Mouse (Mus musculus) CD8-positive naive resting alpha-beta T cell, adult 57 days (primary cell): Measurements from ENCODE around the gene Duxf3. TPM values are rescaled to one million over a fixed set of nuclear protein-coding genes. Genes with fewer than 3 reads are reported as not detected.

Experiments
- total RNA-seq: library from RNA; stranded (reverse); gene quantifications from one replicate; pipeline ENCODE4 v1.2.4, GENCODE M21; 2023

The Duxf3 gene
- total RNA-seq = not detected

DNA sequence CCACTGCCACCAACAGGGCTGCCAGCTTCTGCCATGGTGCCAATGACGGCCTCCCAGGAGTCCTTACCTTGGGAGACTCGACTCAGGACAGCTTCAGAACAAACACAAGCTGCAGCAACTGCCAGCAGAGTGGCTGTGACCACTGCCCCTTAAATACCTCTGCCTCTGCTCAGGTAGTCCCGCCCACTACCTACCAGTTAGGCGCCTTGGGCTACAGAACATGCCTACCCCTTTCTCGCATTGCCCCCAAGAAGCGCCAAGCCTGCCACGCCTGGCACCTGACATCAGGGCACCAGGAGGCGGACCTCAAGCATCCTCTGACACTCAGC, at the start of gene Duxf3:
Duxf3 (minus strand) TSS at position 35 of the 329 bp plus-strand sequence.

DNA sequence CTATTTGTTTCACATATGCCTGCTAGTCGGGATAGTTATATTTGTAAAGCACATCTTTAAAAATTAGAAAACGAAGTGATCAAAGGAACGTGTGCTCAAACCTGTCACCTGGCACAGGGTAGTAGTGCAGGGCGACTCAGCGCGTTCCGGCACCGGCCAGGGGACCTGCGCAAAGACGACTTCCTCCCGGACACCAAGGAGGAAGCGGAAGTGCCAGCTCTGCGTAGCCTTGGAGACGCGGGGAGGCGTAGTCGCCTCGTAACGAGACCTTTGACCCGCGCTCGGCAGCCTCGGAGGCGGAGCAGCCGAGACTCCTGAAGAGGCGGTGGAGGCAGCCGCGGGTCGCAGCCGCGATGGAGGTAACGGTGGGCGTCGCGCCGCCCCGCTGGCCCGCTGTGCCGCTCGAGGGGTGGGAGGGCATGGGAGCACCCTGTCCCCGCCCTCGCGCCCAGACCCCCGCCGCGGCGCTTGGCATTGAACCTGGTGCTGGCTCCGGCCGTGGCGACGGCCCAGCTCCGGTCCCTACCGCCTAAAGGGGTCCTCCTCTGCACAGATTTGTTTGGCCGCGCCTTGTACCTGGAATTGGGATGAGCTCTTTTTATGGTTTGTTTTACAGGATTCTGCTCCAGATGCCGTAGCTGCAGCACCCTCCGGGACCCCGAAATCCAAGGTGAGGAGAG, 22.9 kb upstream of the Duxf3 start, which contains the start of gene Gcc2:
Gcc2 (plus strand) TSS at position 285 of the 680 bp plus-strand sequence.

DNA sequence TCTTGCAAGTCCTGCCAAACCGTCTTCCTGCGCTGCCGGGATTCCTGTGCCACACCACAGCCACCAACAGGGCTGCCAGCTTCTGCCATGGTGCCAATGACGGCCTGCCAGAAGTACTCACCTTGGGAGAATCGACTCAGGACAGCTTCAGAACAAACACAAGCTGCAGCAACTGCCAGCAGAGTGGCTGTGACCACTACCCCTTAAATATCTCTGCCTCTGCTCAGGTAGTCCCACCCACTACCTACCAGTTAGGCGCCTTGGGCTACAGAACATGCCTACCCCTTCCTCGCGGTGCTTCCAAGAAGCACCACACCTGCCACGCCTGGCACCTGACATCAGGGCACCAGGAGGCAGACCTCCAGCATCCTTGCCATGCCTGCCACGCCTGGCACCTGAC, 4.1 kb upstream of the Duxf3 start, which contains the start of gene Gm4981:
Gm4981 (minus strand) TSS at position 89 of the 400 bp plus-strand sequence.

DNA sequence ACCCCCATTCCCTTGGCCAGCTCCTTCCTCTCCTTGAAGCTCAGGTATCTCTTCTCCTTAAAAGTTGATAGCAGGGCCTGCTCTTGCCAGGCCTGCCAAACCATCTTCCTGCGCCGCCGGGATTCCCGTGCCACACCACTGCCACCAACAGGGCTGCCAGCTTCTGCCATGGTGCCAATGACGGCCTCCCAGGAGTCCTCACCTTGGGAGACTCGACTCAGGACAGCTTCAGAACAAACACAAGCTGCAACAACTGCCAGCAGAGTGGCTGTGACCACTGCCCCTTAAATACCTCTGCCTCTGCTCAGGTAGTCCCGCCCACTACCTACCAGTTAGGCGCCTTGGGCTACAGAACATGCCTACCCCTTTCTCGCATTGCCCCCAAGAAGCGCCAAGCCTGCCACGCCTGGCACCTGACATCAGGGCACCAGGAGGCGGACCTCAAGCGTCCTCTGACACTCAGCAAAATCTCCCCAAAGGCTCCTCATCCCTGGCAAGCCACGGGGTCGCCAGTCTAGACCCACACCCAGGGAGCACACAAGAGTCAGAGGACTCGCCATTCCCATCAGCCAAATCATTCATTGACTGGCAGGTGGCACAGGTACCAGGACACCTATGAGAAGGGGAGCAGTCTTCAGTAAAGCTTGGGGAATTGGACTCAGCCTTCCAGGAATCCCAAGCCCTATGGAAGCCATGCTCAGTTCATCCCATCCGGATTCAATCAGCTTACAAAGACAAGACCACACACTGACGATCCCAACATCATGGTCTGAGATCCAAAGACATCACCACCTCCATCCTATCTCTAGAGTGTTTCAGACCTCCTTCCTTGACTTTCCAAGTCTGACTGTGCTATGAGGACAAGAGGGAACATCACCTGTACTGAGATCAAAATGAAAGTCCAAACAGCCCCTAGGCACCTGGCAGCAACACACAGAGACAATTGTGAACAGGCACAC, 7.4 kb downstream of the Duxf3 start, which contains the start of gene AW822073:
AW822073 (minus strand) TSS at position 104 of the 959 bp plus-strand sequence.

Other genes starting within 250 kb of the Duxf3 start
- not detected for gene AW822073, start 7.7 kb downstream of the Duxf3 start, total RNA-seq
- gene Gm4981, start 4.0 kb upstream of the Duxf3 start, total RNA-seq = not detected
- 32.2 TPM for gene Gcc2, start 22.8 kb upstream of the Duxf3 start, total RNA-seq
- gene Lims1, start 90.8 kb upstream of the Duxf3 start, total RNA-seq = 43.1 TPM
- 126 TPM for gene Ranbp2, start 214.2 kb upstream of the Duxf3 start, total RNA-seq